Mouse (Mus musculus) layer of hippocampus, postnatal 36 days (tissue): ENCODE results near the gene Kcnj11. TPM values are rescaled to one million over a fixed set of nuclear protein-coding genes. Genes with fewer than 3 reads are reported as not detected.
A peak's percentile ranks its signal among the peaks of the same experiment; 100 is the strongest.

Source experiments
- DNase-seq, 2 experiments: peaks; one replicate each; pipeline ENCODE4 v3.0.0; 2022
- total RNA-seq, 2 experiments: library from RNA; stranded (reverse); gene quantifications; 2 replicates each; pipeline ENCODE4 v1.2.3; 2021

Gene Kcnj11
- total RNA-seq, 2 experiments from 2014 or later = 35.3 to 36.9 TPM

GRCm38 (mm10) chr7:46103771-46104170 is 3.2 kb upstream of the Kcnj11 start:
- no peak for DNase-seq

DNA sequence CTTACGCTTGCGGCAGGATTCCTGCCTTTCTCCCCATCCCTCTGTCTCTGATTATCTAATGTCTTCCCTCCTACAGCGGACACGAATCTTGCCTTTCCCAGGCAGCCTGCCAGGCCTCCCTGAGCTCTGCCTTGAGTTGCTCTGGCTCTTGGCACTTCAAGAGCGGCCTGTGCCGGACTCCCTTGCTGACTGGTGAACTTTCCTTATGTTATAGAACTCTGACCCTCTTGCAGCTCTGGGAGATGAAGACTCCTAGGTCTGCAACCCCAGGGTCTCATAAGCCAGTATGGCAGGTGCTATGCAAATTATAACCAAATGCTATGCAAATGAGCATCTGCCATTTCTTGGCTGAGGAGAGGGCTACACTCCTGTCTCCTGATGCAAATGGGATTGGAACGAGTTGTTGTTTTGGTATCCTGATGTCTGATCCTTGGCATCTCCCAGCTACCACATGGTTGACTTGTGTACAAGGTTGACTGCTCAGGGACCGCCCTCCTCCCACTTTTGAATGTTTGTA is 2.6 kb upstream of the Kcnj11 start:
- peak; percentile 62 to 64 for DNase-seq

DNA sequence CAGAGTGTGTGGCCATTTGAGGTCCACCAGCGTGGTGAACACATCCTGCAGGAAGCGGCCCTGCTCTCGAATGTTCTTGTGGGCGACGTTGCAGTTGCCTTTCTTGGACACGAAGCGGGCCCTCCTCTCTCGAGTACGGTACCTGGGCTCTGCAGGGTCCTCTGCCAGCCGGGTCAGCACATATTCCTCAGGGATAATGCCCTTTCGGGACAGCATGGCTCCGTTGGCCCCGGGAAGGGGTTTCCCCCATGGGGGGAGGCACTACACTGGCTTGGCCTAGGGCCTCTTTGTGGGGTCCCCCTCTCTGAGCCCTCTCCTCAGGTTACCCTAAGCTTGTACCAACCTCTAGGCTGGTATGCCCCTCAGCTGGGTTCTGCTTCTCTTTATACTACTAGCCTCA is 882 bp downstream of the Kcnj11 start:
- no peak for DNase-seq

GRCm38 (mm10) chr7:46098919-46099286 is 1.7 kb downstream of the Kcnj11 start:
- no peak for DNase-seq

- DNase-seq = no peak
Observed at GRCm38 (mm10) chr7:46098221-46098918, 2.2 kb downstream of the Kcnj11 start.

DNA sequence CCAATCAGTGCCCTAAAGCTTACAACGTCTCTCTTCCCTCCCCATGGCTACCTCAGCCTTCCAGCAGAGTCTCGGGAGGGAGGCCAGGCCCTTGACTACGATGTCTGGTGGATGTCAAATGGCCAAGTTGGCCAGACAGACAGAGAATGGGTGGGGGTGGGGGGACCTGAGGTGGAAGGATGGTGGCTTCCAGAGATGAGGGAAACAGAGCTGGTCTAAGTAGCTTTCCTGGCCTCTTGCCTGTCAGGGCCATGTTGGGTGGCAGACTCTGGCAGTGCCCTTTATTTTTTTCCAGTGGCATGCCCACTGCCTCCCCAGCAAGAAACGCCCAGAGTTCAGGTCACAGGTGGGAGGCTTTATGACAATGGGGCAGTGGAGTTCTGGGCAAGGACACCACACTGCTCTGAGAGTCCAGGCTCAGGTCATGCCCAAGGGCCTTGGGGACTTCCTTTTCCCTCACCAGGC is 3.2 kb downstream of the Kcnj11 start:
- no peak for DNase-seq

GRCm38 (mm10) chr7:46096136-46096535 is 4.4 kb downstream of the Kcnj11 start:
- DNase-seq = peak; percentile 55 to 59

DNA sequence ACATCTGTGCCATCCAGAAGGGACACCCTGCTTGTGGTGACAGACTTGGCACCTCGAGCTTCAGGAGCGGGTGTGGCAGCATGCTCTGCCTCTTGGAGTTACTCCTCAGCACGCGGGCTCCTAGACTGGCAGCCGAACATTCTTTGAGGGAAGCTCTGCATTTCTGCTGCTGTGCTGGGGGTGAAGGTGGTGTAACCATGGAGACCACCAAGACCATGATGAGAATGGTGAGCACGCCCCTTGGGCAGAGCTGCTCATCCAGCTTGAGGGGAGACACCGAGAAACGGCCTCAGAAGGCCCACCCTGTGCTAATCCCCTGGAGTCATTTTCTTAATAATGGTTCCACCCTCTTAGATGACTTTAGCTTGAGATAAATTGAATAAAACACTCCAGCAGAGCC is 7.8 kb downstream of the Kcnj11 start:
- DNase-seq = no peak

GRCm38 (mm10) chr7:46088241-46088640 is 12.3 kb downstream of the Kcnj11 start:
- DNase-seq = no peak

- no peak for DNase-seq
Observed at GRCm38 (mm10) chr7:46086378-46086777, 14.2 kb downstream of the Kcnj11 start.

DNA sequence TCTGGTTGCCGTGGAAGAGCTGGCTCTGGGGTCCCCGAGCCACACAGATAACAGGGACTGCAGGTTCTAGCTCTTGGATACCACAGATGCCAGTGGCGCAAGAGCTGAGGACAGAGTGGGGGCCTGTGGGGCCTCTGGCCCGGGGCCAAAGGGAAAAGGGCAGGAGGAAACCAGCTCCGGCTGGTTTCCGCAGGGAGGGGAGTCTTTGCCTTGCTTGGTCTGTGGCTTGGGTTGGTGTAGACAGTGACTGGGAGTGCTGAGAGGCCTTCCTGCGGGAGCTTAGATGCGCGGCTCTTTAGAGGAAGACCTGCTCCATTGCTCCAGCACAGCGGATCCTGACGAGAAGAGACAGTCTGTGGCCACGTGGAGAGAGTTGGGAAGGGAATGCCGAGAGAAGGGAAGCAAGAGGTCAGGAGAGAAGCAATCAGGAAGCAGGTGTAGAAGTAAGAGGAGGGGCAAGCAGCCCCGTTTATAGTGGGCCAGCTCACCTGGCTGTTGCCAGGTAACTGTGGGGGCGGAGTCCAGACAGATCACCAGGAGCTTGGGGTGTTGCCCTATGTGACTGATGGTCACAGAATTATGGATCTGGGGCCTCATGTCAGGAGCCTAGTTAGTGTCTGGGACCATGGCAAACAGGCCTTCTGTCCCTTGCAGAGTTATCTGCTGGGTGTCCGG is 15.6 kb downstream of the Kcnj11 start:
- DNase-seq = no peak

DNA sequence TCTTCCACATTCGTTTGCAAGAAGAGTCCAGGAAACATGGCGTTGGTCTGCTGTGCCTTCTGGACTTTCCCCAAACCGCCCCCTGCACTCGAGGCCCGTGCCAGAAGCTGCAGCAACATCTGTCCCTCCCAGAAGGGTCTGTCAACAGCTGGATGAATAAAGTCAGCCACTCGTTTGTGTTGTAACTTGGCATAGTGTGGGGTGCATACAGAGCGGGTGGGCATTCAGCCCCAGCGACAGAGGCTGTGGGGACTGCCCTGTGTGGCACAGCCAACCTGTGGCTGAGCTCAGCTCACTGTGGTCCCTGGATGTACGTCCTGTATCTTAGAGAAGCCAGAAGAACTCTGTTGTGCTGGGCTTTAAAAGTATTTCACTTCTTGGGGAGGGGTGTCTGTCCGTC is 16.5 kb downstream of the Kcnj11 start:
- DNase-seq = no peak

DNA sequence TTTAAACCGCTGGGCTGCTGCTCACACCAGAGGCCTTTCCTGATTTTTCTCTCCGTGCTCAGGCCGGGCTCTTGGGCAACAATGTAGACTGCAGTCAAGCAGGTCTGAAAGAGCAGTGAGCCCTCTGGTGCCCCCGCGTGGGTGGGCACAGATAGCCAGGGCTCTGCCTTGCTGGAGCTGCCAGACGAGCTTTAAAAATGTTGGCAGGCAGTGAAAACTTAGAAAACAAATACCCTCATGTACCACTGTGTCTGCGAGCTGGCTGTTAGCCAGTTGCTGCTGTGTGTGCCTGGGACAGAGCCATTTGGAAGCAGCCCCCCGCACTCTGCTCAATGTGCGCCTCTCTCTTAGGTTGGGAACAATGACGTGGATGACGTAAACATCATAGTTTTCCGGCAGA is 22.9 kb downstream of the Kcnj11 start:
- DNase-seq = no peak

DNA sequence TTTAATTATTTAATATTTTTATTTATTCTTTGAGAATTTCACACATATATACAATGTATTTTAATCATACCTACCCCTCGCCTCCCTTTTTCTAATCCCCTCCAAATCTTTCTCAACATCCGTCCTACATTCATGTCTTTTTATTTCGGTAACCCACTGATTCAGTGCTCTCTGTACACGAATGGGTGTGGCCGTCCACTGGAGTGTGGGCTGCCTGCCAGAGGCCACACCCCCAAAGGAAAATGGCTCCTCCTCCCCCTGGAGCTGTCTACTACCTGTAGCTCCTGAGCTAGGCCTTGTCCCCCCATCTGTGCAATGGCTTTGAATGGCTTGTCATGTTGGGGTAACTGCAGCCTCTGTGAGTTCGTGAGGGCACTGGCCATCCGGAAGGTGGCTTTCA is 23.7 kb downstream of the Kcnj11 start:
- no peak for DNase-seq

- no peak for DNase-seq
Observed at GRCm38 (mm10) chr7:46068831-46069230, 31.7 kb downstream of the Kcnj11 start.

DNA sequence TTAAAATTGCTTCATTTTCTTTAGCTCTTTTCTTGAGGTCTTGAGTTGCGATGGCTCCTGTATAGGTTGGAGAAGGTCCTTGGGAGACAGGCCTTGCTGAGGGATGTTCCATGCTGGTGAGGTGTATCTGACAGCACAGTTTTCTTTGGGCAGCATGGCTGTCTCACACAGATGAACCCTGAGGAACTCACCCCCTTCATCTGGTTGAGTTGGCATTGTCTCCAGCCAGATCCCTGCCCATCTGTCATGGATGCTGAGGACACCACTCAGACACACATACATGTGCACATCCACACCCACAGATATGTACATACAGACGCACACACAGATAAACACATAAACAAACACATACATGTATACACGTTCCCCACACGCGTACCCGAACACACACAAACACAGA is 37.3 kb downstream of the Kcnj11 start:
- no peak for DNase-seq

GRCm38 (mm10) chr7:46061614-46062013 is 39.0 kb downstream of the Kcnj11 start:
- DNase-seq = no peak

- DNase-seq = no peak
Observed at GRCm38 (mm10) chr7:46060688-46061087, 39.9 kb downstream of the Kcnj11 start.

DNA sequence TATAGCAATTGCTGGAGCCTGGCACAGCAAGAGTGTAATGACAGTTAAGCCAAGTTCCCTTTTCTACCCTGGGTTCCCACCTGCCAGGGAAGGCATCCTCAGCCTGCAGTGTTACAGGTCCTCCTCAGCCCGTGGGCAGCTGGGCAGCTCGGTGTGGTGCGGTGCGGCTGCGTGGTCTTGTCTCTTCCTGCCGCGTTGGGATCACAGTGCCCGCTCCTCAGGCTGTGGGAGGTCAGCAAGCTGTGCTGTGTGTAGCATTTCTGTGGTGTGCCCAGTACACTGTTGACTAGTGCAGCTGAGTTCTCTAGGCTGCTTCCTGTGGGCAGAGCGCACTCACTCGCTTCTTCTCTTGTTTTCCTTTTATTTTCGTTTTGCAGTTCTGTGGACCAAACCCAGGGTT is 41.7 kb downstream of the Kcnj11 start:
- no peak for DNase-seq

DNA sequence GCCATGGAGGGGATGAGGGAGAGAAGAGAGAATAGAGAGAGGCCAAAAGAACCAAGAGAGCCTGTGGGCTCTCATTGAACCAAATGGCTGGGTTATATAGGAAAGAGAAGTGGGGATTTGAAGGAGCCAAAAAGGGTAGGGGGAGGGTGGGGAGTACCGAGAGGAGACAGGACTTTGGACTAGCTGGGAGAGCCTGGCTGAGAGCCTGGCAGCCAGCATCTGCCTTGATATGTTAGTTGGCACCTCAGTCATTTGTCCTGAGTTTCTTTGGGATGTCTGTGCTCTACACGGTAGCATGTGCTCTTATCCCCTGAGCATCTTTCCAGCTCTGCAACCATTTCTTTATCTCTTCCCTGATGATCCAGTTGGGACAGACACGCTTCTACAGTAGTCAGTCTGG is 47.0 kb downstream of the Kcnj11 start:
- DNase-seq = no peak

GRCm38 (mm10) chr7:46052161-46052821 is 48.3 kb downstream of the Kcnj11 start:
- DNase-seq = no peak

- DNase-seq = no peak
Observed at GRCm38 (mm10) chr7:46049981-46050380, 50.6 kb downstream of the Kcnj11 start.

- DNase-seq = no peak
Observed at GRCm38 (mm10) chr7:46047873-46048562, 52.5 kb downstream of the Kcnj11 start.
